Mouse (Mus musculus) cerebellum, postnatal 36 days (tissue): ENCODE measurements around the gene Tmem126a.

ENCODE experiments used
- DNase-seq, 2 experiments: peaks; one replicate each; pipeline ENCODE4 v3.0.0; 2021 to 2022; ENCODE audit warnings: mixed read lengths in 2 of 2

Tmem126a gene

GRCm38 (mm10) chr7:90456845-90457468, at the start of gene Tmem126a:
Gene Tmem126a, minus strand, starts transcription at chr7:90457229.
- peak; percentile 82 to 85 for DNase-seq

- DNase-seq: no peak
These were observed 25.6 kb upstream of the Tmem126a start for GRCm38 (mm10) chr7:90482607-90483006.

- DNase-seq: peak; percentile 54
These were observed 19.6 kb upstream of the Tmem126a start, which contains the start of gene Dlg2 for GRCm38 (mm10) chr7:90476313-90477245. Gene Dlg2, plus strand, starts transcription at chr7:90476672.

- DNase-seq: peak; percentile 97 to 98
These were observed 18.8 kb upstream of the Tmem126a start, which contains the start of gene Tmem126b for GRCm38 (mm10) chr7:90475793-90476312. Gene Tmem126b, minus strand, starts transcription at chr7:90476001.

GRCm38 (mm10) chr7:90473511-90473910, 16.5 kb upstream of the Tmem126a start:
- DNase-seq: no peak

GRCm38 (mm10) chr7:90461441-90461840, 4.4 kb upstream of the Tmem126a start:
- no peak for DNase-seq

- peak in 1 of 2 experiments; percentile 24 for DNase-seq
These were observed 3.9 kb upstream of the Tmem126a start for GRCm38 (mm10) chr7:90460930-90461329.

- no peak for DNase-seq
These were observed 3.3 kb upstream of the Tmem126a start for GRCm38 (mm10) chr7:90460330-90460729.

- DNase-seq: no peak
These were observed 488 bp upstream of the Tmem126a start for GRCm38 (mm10) chr7:90457517-90457916.

- no peak for DNase-seq
These were observed 732 bp downstream of the Tmem126a start for GRCm38 (mm10) chr7:90456149-90456844.

- DNase-seq: peak in 1 of 2 experiments; percentile 16
These were observed 12.8 kb downstream of the Tmem126a start for GRCm38 (mm10) chr7:90444206-90444605.

- DNase-seq: peak; percentile 68 to 78
These were observed 13.6 kb downstream of the Tmem126a start for GRCm38 (mm10) chr7:90443101-90444091.

- DNase-seq: peak; percentile 94 to 95
These were observed 14.4 kb downstream of the Tmem126a start, which contains the start of gene Crebzf for GRCm38 (mm10) chr7:90442518-90443080. Gene Crebzf, plus strand, starts transcription at chr7:90442729.

GRCm38 (mm10) chr7:90442070-90442469, 15.0 kb downstream of the Tmem126a start:
- peak in 1 of 2 experiments; percentile 18 for DNase-seq

- DNase-seq: no peak
These were observed 17.0 kb downstream of the Tmem126a start for GRCm38 (mm10) chr7:90440044-90440443.

- no peak for DNase-seq
These were observed 24.8 kb downstream of the Tmem126a start for GRCm38 (mm10) chr7:90432221-90432620.

GRCm38 (mm10) chr7:90427006-90427405, 30.0 kb downstream of the Tmem126a start:
- DNase-seq: peak in 1 of 2 experiments; percentile 21

GRCm38 (mm10) chr7:90426020-90427001, 30.7 kb downstream of the Tmem126a start, which contains the start of gene Ccdc89:
Gene Ccdc89, plus strand, starts transcription at chr7:90426577.
- peak; percentile 77 to 81 for DNase-seq

GRCm38 (mm10) chr7:90409934-90410333, 47.1 kb downstream of the Tmem126a start:
- DNase-seq: peak; percentile 67 to 75
